Mouse (Mus musculus) stomach, postnatal 0 days (tissue): ENCODE results near the gene Tex9. TPM values are rescaled to one million over a fixed set of nuclear protein-coding genes. Genes with fewer than 3 reads are reported as not detected.

Source experiments
- ATAC-seq: fragments of 200-750 bp; cut with Nextera tagmentation; 2 replicates; pipeline ENCODE4 v1.8.0; 2017; ENCODE audit not compliant: low FRiP score, low TSS enrichment
- DNase-seq: peaks from one replicate; pipeline ENCODE4 v3.0.0-alpha.2; 2016; ENCODE audit warnings: low spot score
- H3K27ac ChIP-seq: fragments of 300-500 bp; sonication (generic); replicated peaks from 2 replicates; pipeline ENCODE4 v1.5.1; 2014; ENCODE audit warnings: mild to moderate bottlenecking, control low read depth
- H3K27me3 ChIP-seq: fragments of 300-500 bp; sonication (generic); 2 replicates; pipeline ENCODE4 v1.6.1; 2014; ENCODE audit warnings: low read length; ENCODE audit not compliant: control insufficient read depth, insufficient read depth
- H3K36me3 ChIP-seq: fragments of 300-500 bp; sonication (generic); 2 replicates; pipeline ENCODE4 v1.6.1; 2014; ENCODE audit warnings: low read length, mixed read lengths; ENCODE audit not compliant: control insufficient read depth, insufficient read depth
- H3K4me1 ChIP-seq: fragments of 300-500 bp; sonication (generic); replicated peaks from 2 replicates; pipeline ENCODE4 v1.6.1; 2014; ENCODE audit warnings: antibody characterized with exemption; ENCODE audit not compliant: control insufficient read depth, insufficient read depth
- H3K4me2 ChIP-seq: fragments of 300-500 bp; sonication (generic); replicated peaks from 2 replicates; pipeline ENCODE4 v1.6.1; 2014; ENCODE audit warnings: low read depth, mild to moderate bottlenecking, control low read depth, moderate library complexity
- H3K4me3 ChIP-seq: fragments of 300-500 bp; sonication (generic); 2 replicates; pipeline ENCODE4 v1.5.1; 2014; ENCODE audit warnings: low read depth, low read length, control low read depth
- H3K9ac ChIP-seq: fragments of 300-500 bp; sonication (generic); 2 replicates; pipeline ENCODE4 v1.6.1; 2014; ENCODE audit warnings: mild to moderate bottlenecking, low read length, control low read depth, mixed read lengths
- H3K9me3 ChIP-seq: fragments of 300-500 bp; sonication (generic); 2 replicates; pipeline ENCODE4 v1.6.1; 2016; ENCODE audit warnings: low read length; ENCODE audit not compliant: control insufficient read depth
- CTCF ChIP-seq: IDR thresholded peaks from 2 replicates; pipeline ENCODE4 v1.5.1; 2016; ENCODE audit warnings: antibody characterized with exemption, low read depth, mild to moderate bottlenecking, moderate library complexity
- EP300 ChIP-seq: optimal IDR thresholded peaks from 2 replicates; pipeline ENCODE3; 2016; ENCODE audit warnings: antibody characterized with exemption
- WGBS: fragments of 180-500 bp; shearing (Covaris S2); extraction: QIAGEN DNeasy Blood & Tissue Kit; methylation state at CpG from one replicate; pipeline ENCODE4 v1.1.7; 2014; 5-methylcytosine and 5-hydroxymethylcytosine counted together
- polyA plus RNA-seq: library from polyadenylated mRNA; unstranded; fragments of >200 nt; fragmentation: Nextera tagmentation; extraction: Ambion mirVana; gene quantifications from 2 replicates; pipeline ENCODE4 v1.2.1, GENCODE M21; 2015

Tex9 gene
- polyA plus RNA-seq, 1 experiment from 2014 or later, result 10.8 TPM

DNA sequence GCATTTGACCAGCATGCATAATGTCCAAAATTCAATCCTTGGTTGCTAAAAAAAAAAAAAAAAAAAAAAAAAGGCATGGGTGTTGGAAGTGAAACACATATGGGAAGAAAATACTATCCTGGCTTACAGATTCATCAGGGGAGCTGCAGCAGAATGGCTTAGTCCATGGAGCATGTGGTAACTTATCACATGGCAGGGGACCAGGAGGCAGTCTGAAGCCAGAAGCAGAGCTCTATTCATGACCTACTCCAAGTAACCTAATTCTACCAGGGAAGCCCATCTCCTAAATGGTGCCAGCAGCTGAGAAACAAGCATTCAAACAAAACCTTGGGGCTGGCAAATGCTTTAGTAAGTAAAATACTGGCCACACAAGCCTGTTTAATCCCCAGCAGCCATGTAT is 27.2 kb upstream of the Tex9 start:
- DNase-seq, result no peak
- TF ChIP-seq EP300, result no peak
- TF ChIP-seq CTCF, result no peak
- no peak overlapping the region for H3K9ac ChIP-seq
- ATAC-seq, result no peak
- H3K4me2 ChIP-seq, result no peak overlapping the region
- no peak overlapping the region for H3K27ac ChIP-seq
- no peaks in the 10 kb centered on the region for H3K27me3 ChIP-seq
- no peaks in the 10 kb centered on the region for H3K36me3 ChIP-seq
- no peak overlapping the region for H3K4me3 ChIP-seq
- no peaks in the 10 kb centered on the region for H3K4me1 ChIP-seq
- H3K9me3 ChIP-seq, result no peaks in the 10 kb centered on the region

DNA sequence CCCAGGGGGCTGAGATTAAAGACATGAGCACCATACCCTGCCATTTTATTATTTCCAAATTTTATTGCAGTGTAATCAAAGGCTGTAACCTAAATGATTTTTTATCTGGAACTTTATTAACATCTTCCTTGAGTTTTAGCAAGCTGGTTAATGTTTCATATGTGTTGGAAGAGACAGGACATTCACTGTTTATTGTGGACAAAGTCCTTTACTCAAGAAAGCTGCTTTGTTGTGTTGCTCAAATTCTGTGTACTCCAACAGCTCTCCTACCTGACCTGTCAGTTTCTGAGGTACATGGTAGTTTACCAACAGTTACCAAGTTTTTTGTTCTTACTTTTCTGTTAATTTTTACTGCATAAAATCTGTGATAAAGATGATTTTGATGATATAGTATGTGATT is 23.4 kb upstream of the Tex9 start:
- ATAC-seq (no peak), DNase-seq (no peak)
- no peaks in the 10 kb centered on the region for H3K36me3 ChIP-seq
- no peaks in the 10 kb centered on the region for H3K9me3 ChIP-seq
- no peaks in the 10 kb centered on the region for H3K4me1 ChIP-seq
- H3K27me3 ChIP-seq, result no peaks in the 10 kb centered on the region
- H3K4me2 ChIP-seq, result no peak overlapping the region
- no peak overlapping the region for H3K27ac ChIP-seq
- TF ChIP-seq CTCF, result no peak
- no peak for TF ChIP-seq EP300
- no peak overlapping the region for H3K4me3 ChIP-seq
- no peak overlapping the region for H3K9ac ChIP-seq

DNA sequence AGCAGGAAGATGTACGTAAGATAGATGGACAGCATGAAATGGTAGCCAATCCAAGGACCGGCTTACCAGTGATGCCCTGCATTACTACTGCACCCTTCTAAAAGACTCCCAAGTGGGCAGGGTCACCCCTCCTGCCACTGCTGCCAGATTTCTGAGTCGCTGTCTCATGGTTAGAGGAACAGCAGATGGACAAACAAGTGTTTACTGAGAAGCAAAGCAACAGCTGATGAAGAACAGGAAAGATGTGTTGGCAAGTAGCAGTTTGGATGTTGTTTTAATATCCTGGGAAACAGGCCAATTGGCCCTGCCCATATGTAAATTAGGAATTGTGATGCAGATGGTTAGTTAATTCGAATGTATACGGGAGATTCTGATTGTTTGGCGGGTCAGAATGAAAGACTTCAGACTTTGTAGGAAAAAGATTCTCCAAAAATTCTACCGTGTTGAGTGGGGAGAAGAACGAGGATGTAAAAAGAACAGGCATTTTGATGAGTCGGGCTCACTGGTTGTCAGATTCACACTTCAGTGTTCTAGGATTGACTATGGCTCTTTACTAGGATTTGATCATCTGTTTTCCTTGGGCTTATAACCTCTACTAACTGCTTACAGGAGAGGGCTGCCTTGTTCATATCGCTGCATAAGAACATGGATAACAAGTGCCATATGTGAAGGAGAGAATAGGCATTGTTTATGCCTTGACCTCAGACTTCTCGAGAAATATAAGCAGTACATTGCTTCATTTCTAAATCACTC is 20.4 kb upstream of the Tex9 start:
- Histone ChIP-seq H3K27me3 (no peaks in the 10 kb centered on the region), H3K9me3 (no peaks in the 10 kb centered on the region), H3K4me3 (no peak overlapping the region), H3K36me3 (no peaks in the 10 kb centered on the region), H3K4me2 (no peak overlapping the region), H3K9ac (no peak overlapping the region), H3K4me1 (no peaks in the 10 kb centered on the region), H3K27ac (no peak overlapping the region)
- TF ChIP-seq EP300, result no peak
- ATAC-seq, result no peak
- WGBS, result 55% methylated on average over 11 of the region's 11 CpGs
- no peak for DNase-seq

DNA sequence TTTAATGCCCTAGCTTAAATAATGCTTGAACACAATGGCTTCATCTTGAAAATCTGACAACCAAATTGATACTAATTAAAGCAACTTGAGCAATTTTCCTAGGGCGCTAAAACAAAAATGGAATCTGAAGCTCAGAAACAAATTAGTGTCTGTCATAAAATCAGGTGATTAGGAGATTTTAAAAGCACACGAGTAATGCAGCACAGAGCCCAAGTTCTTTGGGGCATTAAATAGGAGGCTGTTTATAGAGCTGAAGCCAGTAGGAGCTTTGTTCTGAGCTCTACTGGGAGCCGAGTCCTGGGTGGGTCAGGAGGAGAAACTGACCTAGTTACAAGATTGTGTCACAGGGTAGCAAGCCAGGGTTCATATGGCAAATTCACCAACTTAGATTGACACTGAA is 5.2 kb upstream of the Tex9 start:
- 0 out of 2 replicates have a peak, but pooled peaks cover 2% of the 10 kb centered on the region for H3K4me1 ChIP-seq
- ATAC-seq (no peak), DNase-seq (no peak)
- TF ChIP-seq CTCF (no peak), EP300 (no peak)
- no peaks in the 10 kb centered on the region for H3K9me3 ChIP-seq
- no peaks in the 10 kb centered on the region for H3K27me3 ChIP-seq
- WGBS, result 73% methylated on average over 3 of the region's 3 CpGs
- no peak overlapping the region for H3K4me3 ChIP-seq
- H3K36me3 ChIP-seq, result no peaks in the 10 kb centered on the region
- no peak overlapping the region for H3K9ac ChIP-seq
- no peak overlapping the region for H3K4me2 ChIP-seq
- H3K27ac ChIP-seq, result no peak overlapping the region

DNA sequence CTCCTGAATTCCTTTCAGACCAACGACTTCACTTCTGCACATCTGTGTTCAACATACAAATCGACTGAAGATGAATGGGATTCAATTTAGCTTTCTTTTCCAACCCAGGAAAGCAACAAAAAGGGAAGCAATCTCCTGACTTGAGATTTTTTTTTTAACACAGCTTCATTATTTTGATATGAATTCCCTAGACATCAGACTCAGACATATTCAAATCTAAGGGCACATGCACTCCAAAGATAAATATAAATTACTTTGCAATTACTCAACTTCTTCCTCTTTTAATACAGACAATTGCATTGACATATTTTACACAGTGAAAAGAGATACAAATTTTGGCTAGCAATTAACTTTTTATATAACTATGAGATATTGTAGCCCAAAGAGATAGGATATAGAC is 4.7 kb upstream of the Tex9 start:
- Histone ChIP-seq H3K4me2 (no peak overlapping the region), H3K4me1 (0 out of 2 replicates have a peak, but pooled peaks cover 2% of the 10 kb centered on the region), H3K9ac (no peak overlapping the region), H3K27ac (no peak overlapping the region), H3K36me3 (no peaks in the 10 kb centered on the region), H3K9me3 (no peaks in the 10 kb centered on the region), H3K4me3 (no peak overlapping the region), H3K27me3 (no peaks in the 10 kb centered on the region)
- no peak for DNase-seq
- 46% methylated on average over 2 of the region's 2 CpGs for WGBS
- TF ChIP-seq CTCF (no peak), EP300 (no peak)
- ATAC-seq, result no peak

DNA sequence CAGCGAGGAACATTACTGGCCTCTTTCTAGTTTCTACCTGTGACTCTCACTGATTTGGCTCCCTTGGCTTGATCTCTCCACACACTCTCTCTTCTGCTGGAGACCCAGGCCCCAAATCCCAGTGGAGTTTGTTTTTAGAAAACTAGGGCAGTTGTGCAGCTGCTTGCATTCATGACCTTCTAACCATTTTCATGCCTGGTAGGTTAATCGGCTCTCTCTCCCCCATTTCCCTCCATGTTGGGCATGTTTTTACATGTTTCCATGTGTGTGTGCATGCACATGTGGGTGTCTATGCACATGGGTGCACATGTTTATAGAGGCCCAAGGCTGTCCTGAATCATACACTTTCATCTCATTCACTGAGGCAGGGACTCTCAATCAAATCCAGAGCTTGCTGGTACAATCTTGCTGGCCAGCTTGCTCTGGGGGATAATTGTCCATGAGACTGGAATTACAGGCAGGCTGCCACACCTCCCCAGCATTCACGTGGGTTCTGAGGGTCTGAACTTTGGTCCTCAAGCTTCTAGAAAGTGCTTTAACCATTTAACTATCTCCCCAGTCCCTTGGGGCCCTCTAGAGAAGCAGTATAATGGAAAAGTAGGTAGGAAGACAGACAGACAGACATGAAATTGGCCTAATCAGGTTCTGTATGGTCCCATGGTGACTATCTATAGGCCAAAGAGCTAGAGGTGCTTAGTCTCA is 2.1 kb upstream of the Tex9 start:
- DNase-seq (no peak), ATAC-seq (no peak)
- no peak overlapping the region for H3K27ac ChIP-seq
- no peak overlapping the region for H3K9ac ChIP-seq
- no peaks in the 10 kb centered on the region for H3K9me3 ChIP-seq
- H3K27me3 ChIP-seq, result no peaks in the 10 kb centered on the region
- no peak overlapping the region for H3K4me2 ChIP-seq
- H3K4me1 ChIP-seq, result 0 out of 2 replicates have a peak, but pooled peaks cover 2% of the 10 kb centered on the region
- no peaks in the 10 kb centered on the region for H3K36me3 ChIP-seq
- 75% methylated on average over 3 of the region's 3 CpGs for WGBS
- TF ChIP-seq EP300 (no peak), CTCF (no peak)
- H3K4me3 ChIP-seq, result no peak overlapping the region
